Mouse (Mus musculus) lung, postnatal 0 days (tissue): Measurements from ENCODE around the gene Med29. TPM values are rescaled to one million over a fixed set of nuclear protein-coding genes. Genes with fewer than 3 reads are reported as not detected.

Source experiments
- ATAC-seq: fragments of 200-750 bp; cut with Nextera tagmentation; 2 replicates; pipeline ENCODE4 v1.8.0; 2017; ENCODE audit warnings: moderate library complexity
- DNase-seq: peaks from one replicate; pipeline ENCODE4 v3.0.0-alpha.2; 2016; ENCODE audit warnings: low spot score
- H3K27ac ChIP-seq: fragments of 300-500 bp; sonication (generic); 2 replicates; pipeline ENCODE4 v1.5.1; 2014; ENCODE audit warnings: antibody characterized with exemption, mild to moderate bottlenecking, low read length, mixed read lengths
- H3K27me3 ChIP-seq: fragments of 300-500 bp; sonication (generic); replicated peaks from 2 replicates; pipeline ENCODE4 v1.6.1; 2014; ENCODE audit warnings: low read length, mixed read lengths; ENCODE audit not compliant: insufficient read depth
- H3K36me3 ChIP-seq: fragments of 300-500 bp; sonication (generic); 2 replicates; pipeline ENCODE4 v1.6.1; 2014; ENCODE audit warnings: low read length, mixed read lengths; ENCODE audit not compliant: insufficient read depth
- H3K4me1 ChIP-seq: fragments of 300-500 bp; sonication (generic); 2 replicates; pipeline ENCODE4 v1.6.1; 2014; ENCODE audit warnings: antibody characterized with exemption, low read depth, low read length, mixed read lengths; ENCODE audit not compliant: insufficient read depth
- H3K4me2 ChIP-seq: fragments of 300-500 bp; sonication (generic); replicated peaks from 2 replicates; pipeline ENCODE4 v1.6.1; 2014; ENCODE audit warnings: low read depth, mild to moderate bottlenecking, low read length, moderate library complexity, mixed read lengths
- H3K4me3 ChIP-seq: fragments of 300-500 bp; sonication (generic); 2 replicates; pipeline ENCODE4 v1.5.1; 2014; ENCODE audit warnings: low read depth, low read length
- H3K9ac ChIP-seq: fragments of 300-500 bp; sonication (generic); replicated peaks from 2 replicates; pipeline ENCODE4 v1.6.1; 2014; ENCODE audit warnings: low read depth, mild to moderate bottlenecking
- H3K9me3 ChIP-seq: fragments of 300-500 bp; sonication (generic); 2 replicates; pipeline ENCODE4 v1.6.1; 2016; ENCODE audit warnings: low read length, mixed read lengths
- CTCF ChIP-seq: IDR thresholded peaks from 2 replicates; pipeline ENCODE4 v1.5.1; 2016; ENCODE audit warnings: antibody characterized with exemption, mild to moderate bottlenecking
- EP300 ChIP-seq: IDR thresholded peaks from 2 replicates; pipeline ENCODE4 v1.6.1; 2016; ENCODE audit warnings: antibody characterized with exemption, mild to moderate bottlenecking, control low read depth
- WGBS: fragments of 180-500 bp; shearing (Covaris S2); extraction: QIAGEN DNeasy Blood & Tissue Kit; methylation state at CpG from one replicate; pipeline ENCODE4 v1.1.7; 2014; 5-methylcytosine and 5-hydroxymethylcytosine counted together
- polyA plus RNA-seq: library from polyadenylated mRNA; unstranded; fragments of >200 nt; fragmentation: Nextera tagmentation; extraction: Ambion mirVana; gene quantifications from 2 replicates; pipeline ENCODE4 v1.2.1, GENCODE M21; 2015

Med29 gene
- polyA plus RNA-seq, 1 experiment from 2014 or later, result 30.2 TPM

- no peak overlapping the region for H3K9ac ChIP-seq
- no peak overlapping the region for H3K4me2 ChIP-seq
- ATAC-seq, result no peak
- 91% methylated on average over 6 of the region's 6 CpGs for WGBS
- DNase-seq, result no peak
- H3K36me3 ChIP-seq, result peaks cover 34% of the 10 kb centered on the region
- H3K9me3 ChIP-seq, result no peaks in the 10 kb centered on the region
- no peak overlapping the region for H3K27ac ChIP-seq
- H3K4me1 ChIP-seq, result peaks cover 13% of the 10 kb centered on the region
- no peak overlapping the region for H3K4me3 ChIP-seq
- TF ChIP-seq CTCF, result no peak
- TF ChIP-seq EP300, result no peak
- no peaks in the 10 kb centered on the region for H3K27me3 ChIP-seq
Observed at GRCm38 (mm10) chr7:28360291-28360690, 32.2 kb downstream of the Med29 start.

- Histone ChIP-seq H3K4me1 (peaks cover 13% of the 10 kb centered on the region), H3K36me3 (peaks cover 30% of the 10 kb centered on the region), H3K9ac (no peak overlapping the region), H3K4me3 (no peak overlapping the region), H3K27ac (0 out of 2 replicates have a peak overlapping the region, but pooled peaks have one; percentile 20), H3K9me3 (no peaks in the 10 kb centered on the region), H3K4me2 (no peak overlapping the region), H3K27me3 (no peaks in the 10 kb centered on the region)
- TF ChIP-seq EP300 (no peak), CTCF (no peak)
- 91% methylated on average over 10 of the region's 10 CpGs for WGBS
- ATAC-seq (no peak), DNase-seq (no peak)
Observed at GRCm38 (mm10) chr7:28359854-28360253, 32.7 kb downstream of the Med29 start.

GRCm38 (mm10) chr7:28358431-28358830 is 34.1 kb downstream of the Med29 start:
- Histone ChIP-seq H3K9me3 (no peaks in the 10 kb centered on the region), H3K4me1 (peaks cover 13% of the 10 kb centered on the region), H3K27me3 (no peaks in the 10 kb centered on the region), H3K4me2 (no peak overlapping the region), H3K4me3 (no peak overlapping the region), H3K36me3 (peaks cover 28% of the 10 kb centered on the region), H3K9ac (no peak overlapping the region), H3K27ac (peak overlapping the region; percentile 83)
- 53% methylated on average over 7 of the region's 7 CpGs for WGBS
- TF ChIP-seq CTCF (no peak), EP300 (no peak)
- ATAC-seq (no peak; the same call in 1 of the 2 replicates), DNase-seq (no peak)

- Histone ChIP-seq H3K4me1 (peaks cover 13% of the 10 kb centered on the region), H3K4me2 (peak overlapping the region; percentile 20; the same call in 1 of the 2 replicates), H3K4me3 (no peak overlapping the region), H3K36me3 (peaks cover 31% of the 10 kb centered on the region), H3K27me3 (no peaks in the 10 kb centered on the region), H3K9ac (no peak overlapping the region), H3K9me3 (no peaks in the 10 kb centered on the region), H3K27ac (peak overlapping the region; percentile 83)
- TF ChIP-seq EP300 (peak; percentile 51; the same call in 1 of the 2 replicates), CTCF (no peak)
- ATAC-seq (peak; percentile 76), DNase-seq (peak; percentile 82)
- WGBS, result 3% methylated on average over 5 of the region's 5 CpGs
Observed at GRCm38 (mm10) chr7:28357984-28358383, 34.5 kb downstream of the Med29 start.

- WGBS, result 1% methylated on average over 5 of the region's 5 CpGs
Observed at GRCm38 (mm10) chr7:28356981-28357380, 35.5 kb downstream of the Med29 start.

GRCm38 (mm10) chr7:28355221-28355620 is 37.3 kb downstream of the Med29 start:
- no peak for TF ChIP-seq EP300
- TF ChIP-seq CTCF, result no peak
- WGBS, result 86% methylated on average over 3 of the region's 3 CpGs
- H3K9me3 ChIP-seq, result no peaks in the 10 kb centered on the region
- no peak overlapping the region for H3K27ac ChIP-seq
- no peaks in the 10 kb centered on the region for H3K27me3 ChIP-seq
- peaks cover 22% of the 10 kb centered on the region for H3K4me1 ChIP-seq
- H3K9ac ChIP-seq, result no peak overlapping the region
- ATAC-seq (no peak), DNase-seq (no peak)
- H3K4me3 ChIP-seq, result no peak overlapping the region
- peaks cover 10% of the 10 kb centered on the region; the same call in 1 of the 2 replicates for H3K36me3 ChIP-seq
- H3K4me2 ChIP-seq, result no peak overlapping the region

More at GRCm38 (mm10) chr7:28356981-28357380, 35.5 kb downstream of the Med29 start:
- Histone ChIP-seq H3K9me3 (no peaks in the 10 kb centered on the region), H3K4me1 (peaks cover 13% of the 10 kb centered on the region), H3K27ac (peak overlapping the region; percentile 83), H3K27me3 (no peaks in the 10 kb centered on the region), H3K9ac (no peak overlapping the region), H3K4me2 (no peak overlapping the region), H3K36me3 (peaks cover 21% of the 10 kb centered on the region), H3K4me3 (no peak overlapping the region)
- peak; percentile 77 for DNase-seq
- ATAC-seq, result peak; percentile 75
- no peak for TF ChIP-seq EP300
- no peak; the same call in 1 of the 2 replicates for TF ChIP-seq CTCF
